Mouse (Mus musculus) limb, embryonic 15.5 days (tissue): ENCODE data around the gene Zfp184. TPM values are rescaled to one million over a fixed set of nuclear protein-coding genes. Genes with fewer than 3 reads are reported as not detected.

ENCODE experiments used
- ATAC-seq: fragments of 200-750 bp; cut with Nextera tagmentation; 2 replicates; pipeline ENCODE4 v1.8.0; 2017; ENCODE audit warnings: low read depth, moderate TSS enrichment; ENCODE audit not compliant: insufficient number of reproducible peaks, low FRiP score, low TSS enrichment
- H3K27ac ChIP-seq: fragments of 300-500 bp; sonication (generic); 2 replicates; pipeline ENCODE4 v1.5.1; 2015; ENCODE audit warnings: moderate library complexity, mild to moderate bottlenecking, inconsistent platforms
- H3K27me3 ChIP-seq: fragments of 300-500 bp; sonication (generic); 2 replicates; pipeline ENCODE4 v1.6.1; 2015; ENCODE audit warnings: inconsistent platforms
- H3K36me3 ChIP-seq: fragments of 300-500 bp; sonication (generic); 2 replicates; pipeline ENCODE4 v1.6.1; 2015; ENCODE audit warnings: inconsistent platforms
- H3K4me1 ChIP-seq: fragments of 300-500 bp; sonication (generic); 2 replicates; pipeline ENCODE4 v1.6.1; 2015; ENCODE audit warnings: inconsistent platforms
- H3K4me2 ChIP-seq: fragments of 300-500 bp; sonication (generic); 2 replicates; pipeline ENCODE4 v1.6.1; 2015; ENCODE audit warnings: mild to moderate bottlenecking, inconsistent platforms
- H3K4me3 ChIP-seq: fragments of 300-500 bp; sonication (generic); 2 replicates; pipeline ENCODE4 v1.5.1; 2015; ENCODE audit warnings: mild to moderate bottlenecking, inconsistent platforms
- H3K9ac ChIP-seq: fragments of 300-500 bp; sonication (generic); 2 replicates; pipeline ENCODE4 v1.6.1; 2015; ENCODE audit warnings: inconsistent platforms
- H3K9me3 ChIP-seq: fragments of 300-500 bp; sonication (generic); 2 replicates; pipeline ENCODE4 v1.6.1; 2016; ENCODE audit warnings: inconsistent platforms
- WGBS: fragments of 180-500 bp; shearing (Covaris S2); methylation state at CpG from one replicate; pipeline ENCODE4 v1.1.7; 2015; 5-methylcytosine and 5-hydroxymethylcytosine counted together
- polyA plus RNA-seq: library from polyadenylated mRNA; unstranded; fragments of >200 nt; fragmentation: Nextera tagmentation; extraction: Ambion mirVana; gene quantifications from 2 replicates; pipeline ENCODE4 v1.2.1, GENCODE M21; 2015

Zfp184 gene
- polyA plus RNA-seq, 1 experiment from 2014 or later: 8.8 TPM

GRCm38 (mm10) chr13:21913854-21914253, 31.0 kb upstream of the Zfp184 start:
- ATAC-seq: no peak
- 21% methylated on average over 8 of the region's 8 CpGs for WGBS
- no peak overlapping the region for H3K9ac ChIP-seq

GRCm38 (mm10) chr13:21914599-21914998, 30.3 kb upstream of the Zfp184 start:
- Histone ChIP-seq H3K27me3 (peaks cover 16% of the 10 kb centered on the region), H3K9ac (no peak overlapping the region), H3K4me2 (peak overlapping the region; percentile 25), H3K4me1 (no peaks in the 10 kb centered on the region; the same call in 1 of the 2 replicates), H3K36me3 (no peaks in the 10 kb centered on the region), H3K4me3 (peak overlapping the region; percentile 27), H3K27ac (no peak overlapping the region), H3K9me3 (no peaks in the 10 kb centered on the region)
- WGBS: 10% methylated on average over 14 of the region's 14 CpGs
- no peak for ATAC-seq

More at GRCm38 (mm10) chr13:21913854-21914253, 31.0 kb upstream of the Zfp184 start:
- Histone ChIP-seq H3K9me3 (no peaks in the 10 kb centered on the region), H3K4me2 (peak overlapping the region; percentile 25; the same call in 1 of the 2 replicates), H3K4me1 (no peaks in the 10 kb centered on the region; the same call in 1 of the 2 replicates), H3K4me3 (peak overlapping the region; percentile 27), H3K27ac (no peak overlapping the region), H3K27me3 (peaks cover 16% of the 10 kb centered on the region), H3K36me3 (no peaks in the 10 kb centered on the region)

GRCm38 (mm10) chr13:21915487-21915886, 29.4 kb upstream of the Zfp184 start:
- Histone ChIP-seq H3K4me2 (no peak overlapping the region), H3K27ac (no peak overlapping the region), H3K4me1 (no peaks in the 10 kb centered on the region; the same call in 1 of the 2 replicates), H3K36me3 (no peaks in the 10 kb centered on the region), H3K9me3 (no peaks in the 10 kb centered on the region), H3K4me3 (no peak overlapping the region), H3K27me3 (peaks cover 16% of the 10 kb centered on the region), H3K9ac (no peak overlapping the region)
- WGBS: 58% methylated on average over 5 of the region's 5 CpGs
- ATAC-seq: no peak

GRCm38 (mm10) chr13:21916056-21916455, 28.8 kb upstream of the Zfp184 start:
- H3K4me3 ChIP-seq: no peak overlapping the region
- no peak overlapping the region for H3K4me2 ChIP-seq
- H3K9ac ChIP-seq: no peak overlapping the region
- H3K27ac ChIP-seq: no peak overlapping the region
- 57% methylated on average over 6 of the region's 6 CpGs for WGBS
- no peaks in the 10 kb centered on the region; the same call in 1 of the 2 replicates for H3K4me1 ChIP-seq
- no peak for ATAC-seq
- H3K36me3 ChIP-seq: no peaks in the 10 kb centered on the region
- no peaks in the 10 kb centered on the region for H3K9me3 ChIP-seq
- H3K27me3 ChIP-seq: peaks cover 16% of the 10 kb centered on the region

- no peaks in the 10 kb centered on the region for H3K9me3 ChIP-seq
- H3K9ac ChIP-seq: no peak overlapping the region
- WGBS: 7% methylated on average over 13 of the region's 13 CpGs
- H3K27me3 ChIP-seq: peaks cover 16% of the 10 kb centered on the region
- ATAC-seq: no peak
- H3K4me3 ChIP-seq: peak overlapping the region; percentile 46
- H3K4me2 ChIP-seq: peak overlapping the region; percentile 68; the same call in 1 of the 2 replicates
- H3K27ac ChIP-seq: no peak overlapping the region
- no peaks in the 10 kb centered on the region; the same call in 1 of the 2 replicates for H3K4me1 ChIP-seq
- no peaks in the 10 kb centered on the region for H3K36me3 ChIP-seq
Measured at GRCm38 (mm10) chr13:21917040-21917439, 27.9 kb upstream of the Zfp184 start.

- no peak for ATAC-seq
- WGBS: 4% methylated on average over 11 of the region's 11 CpGs
- no peak overlapping the region for H3K9ac ChIP-seq
- H3K4me3 ChIP-seq: peak overlapping the region; percentile 46
- no peak overlapping the region for H3K27ac ChIP-seq
- H3K4me1 ChIP-seq: no peaks in the 10 kb centered on the region; the same call in 1 of the 2 replicates
- H3K4me2 ChIP-seq: peak overlapping the region; percentile 68
- H3K9me3 ChIP-seq: no peaks in the 10 kb centered on the region
- peaks cover 16% of the 10 kb centered on the region for H3K27me3 ChIP-seq
- no peaks in the 10 kb centered on the region for H3K36me3 ChIP-seq
Measured at GRCm38 (mm10) chr13:21917480-21917879, 27.4 kb upstream of the Zfp184 start.

- 1% methylated on average over 16 of the region's 16 CpGs for WGBS
- Histone ChIP-seq H3K9ac (no peak overlapping the region), H3K36me3 (no peaks in the 10 kb centered on the region), H3K4me1 (no peaks in the 10 kb centered on the region; the same call in 1 of the 2 replicates), H3K27ac (no peak overlapping the region), H3K27me3 (peaks cover 16% of the 10 kb centered on the region), H3K4me3 (peak overlapping the region; percentile 46), H3K4me2 (peak overlapping the region; percentile 68), H3K9me3 (no peaks in the 10 kb centered on the region)
- no peak for ATAC-seq
Measured at GRCm38 (mm10) chr13:21917992-21918391, 26.9 kb upstream of the Zfp184 start.

GRCm38 (mm10) chr13:21918570-21919419, 26.1 kb upstream of the Zfp184 start:
- H3K36me3 ChIP-seq: no peaks in the 10 kb centered on the region
- peak overlapping the region; percentile 46 for H3K4me3 ChIP-seq
- peak; percentile 84 for ATAC-seq
- H3K9me3 ChIP-seq: no peaks in the 10 kb centered on the region
- no peaks in the 10 kb centered on the region; the same call in 1 of the 2 replicates for H3K4me1 ChIP-seq
- peak overlapping the region; percentile 68 for H3K4me2 ChIP-seq
- H3K27me3 ChIP-seq: peaks cover 16% of the 10 kb centered on the region
- 2% methylated on average over 38 of the region's 38 CpGs for whole genome bisulfite sequencing
- 0 out of 2 replicates have a peak overlapping the region, but pooled peaks have one; percentile 20 for H3K9ac ChIP-seq
- no peak overlapping the region for H3K27ac ChIP-seq

- Histone ChIP-seq H3K4me1 (no peaks in the 10 kb centered on the region; the same call in 1 of the 2 replicates), H3K36me3 (no peaks in the 10 kb centered on the region), H3K4me2 (peak overlapping the region; percentile 68; the same call in 1 of the 2 replicates), H3K27ac (no peak overlapping the region), H3K4me3 (no peak overlapping the region), H3K9ac (no peak overlapping the region), H3K27me3 (peaks cover 12% of the 10 kb centered on the region), H3K9me3 (no peaks in the 10 kb centered on the region)
- no peak for ATAC-seq
- WGBS: 7% methylated on average over 11 of the region's 11 CpGs
Measured at GRCm38 (mm10) chr13:21919836-21920431, 25.0 kb upstream of the Zfp184 start.

- H3K4me2 ChIP-seq: no peak overlapping the region
- 32% methylated on average over 8 of the region's 8 CpGs for WGBS
Measured at GRCm38 (mm10) chr13:21920681-21921233, 24.1 kb upstream of the Zfp184 start.

GRCm38 (mm10) chr13:21923417-21923816, 21.5 kb upstream of the Zfp184 start:
- H3K36me3 ChIP-seq: no peaks in the 10 kb centered on the region
- no peak overlapping the region for H3K4me3 ChIP-seq
- H3K27ac ChIP-seq: no peak overlapping the region
- no peaks in the 10 kb centered on the region for H3K27me3 ChIP-seq
- H3K9ac ChIP-seq: no peak overlapping the region
- no peaks in the 10 kb centered on the region for H3K9me3 ChIP-seq
- no peak overlapping the region for H3K4me2 ChIP-seq
- ATAC-seq: no peak
- H3K4me1 ChIP-seq: no peaks in the 10 kb centered on the region; the same call in 1 of the 2 replicates

More at GRCm38 (mm10) chr13:21920681-21921233, 24.1 kb upstream of the Zfp184 start:
- Histone ChIP-seq H3K4me3 (no peak overlapping the region), H3K27me3 (peaks cover 4% of the 10 kb centered on the region; the same call in 1 of the 2 replicates), H3K9ac (no peak overlapping the region), H3K9me3 (no peaks in the 10 kb centered on the region), H3K36me3 (no peaks in the 10 kb centered on the region), H3K27ac (no peak overlapping the region), H3K4me1 (no peaks in the 10 kb centered on the region; the same call in 1 of the 2 replicates)
- no peak for ATAC-seq
